Mouse (Mus musculus): ENCODE data around the gene Celf5.

Celf5 gene

GRCm38 (mm10) chr10:81413310-81414261 is 68.9 kb downstream of the Celf5 start:
- no peak for DNase-seq (ENCODE audit: low read depth)

GRCm38 (mm10) chr10:81412586-81413309 is 69.8 kb downstream of the Celf5 start:
- no peak for DNase-seq (ENCODE audit: low read depth)

GRCm38 (mm10) chr10:81411471-81412400 is 70.8 kb downstream of the Celf5 start:
- DNase-seq (ENCODE audit: low read depth): no peak

GRCm38 (mm10) chr10:81410981-81411380 is 71.5 kb downstream of the Celf5 start:
- DNase-seq (ENCODE audit: low read depth): no peak

GRCm38 (mm10) chr10:81410350-81410749 is 72.2 kb downstream of the Celf5 start:
- peak; percentile 60 for DNase-seq (ENCODE audit: low read depth)

- DNase-seq (ENCODE audit: low read depth): no peak
Measured at GRCm38 (mm10) chr10:81409330-81409729, 73.2 kb downstream of the Celf5 start.

Measured in 416B (cell line).